Mouse (Mus musculus): ENCODE data around the gene Zdhhc1.

DNA sequence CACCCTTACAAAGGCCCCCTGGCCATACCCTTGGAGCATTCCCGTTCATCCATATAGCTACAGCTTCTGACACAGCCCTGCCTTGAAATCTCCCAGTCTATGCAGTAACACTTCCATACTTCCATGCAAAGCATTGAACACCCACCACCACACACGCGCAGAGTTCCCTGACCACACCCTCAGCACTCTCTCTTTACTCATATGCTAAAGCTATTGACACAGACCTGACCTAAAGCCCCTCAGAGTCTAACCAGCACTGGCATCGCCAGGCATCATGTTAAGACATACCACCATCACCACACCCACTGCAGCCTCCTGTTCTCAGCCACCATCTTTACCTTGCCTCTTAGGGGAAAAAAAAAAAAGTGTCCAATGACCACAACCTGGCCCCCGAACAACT lies 26.4 kb downstream of the Zdhhc1 start:
- TF ChIP-seq CTCF (IDR thresholded peaks at IDR 0.05; ENCODE audit: insufficient read depth, low read depth, low read length) (no peak), POLR2A (IDR thresholded peaks at IDR 0.05; ENCODE audit: insufficient read depth, low read depth, low read length) (no peak)

Measured in olfactory bulb, adult 2 months (tissue).